Mouse (Mus musculus) lung, adult 2 months (tissue): Measurements from ENCODE around the gene Chst10.

ENCODE experiments used
- CTCF ChIP-seq: fragments of 200-500 bp; IDR thresholded peaks from 2 replicates; pipeline ENCODE4 v1.5.1; 2011; ENCODE audit warnings: mild to moderate bottlenecking, low read length, control low read depth; ENCODE audit not compliant: insufficient read depth
- POLR2A ChIP-seq: fragments of 200-500 bp; IDR thresholded peaks from 2 replicates; pipeline ENCODE4 v1.6.1; 2011; ENCODE audit warnings: low read depth, mild to moderate bottlenecking, control low read depth, low read length, borderline replicate concordance; ENCODE audit errors: extremely low read depth

DNA sequence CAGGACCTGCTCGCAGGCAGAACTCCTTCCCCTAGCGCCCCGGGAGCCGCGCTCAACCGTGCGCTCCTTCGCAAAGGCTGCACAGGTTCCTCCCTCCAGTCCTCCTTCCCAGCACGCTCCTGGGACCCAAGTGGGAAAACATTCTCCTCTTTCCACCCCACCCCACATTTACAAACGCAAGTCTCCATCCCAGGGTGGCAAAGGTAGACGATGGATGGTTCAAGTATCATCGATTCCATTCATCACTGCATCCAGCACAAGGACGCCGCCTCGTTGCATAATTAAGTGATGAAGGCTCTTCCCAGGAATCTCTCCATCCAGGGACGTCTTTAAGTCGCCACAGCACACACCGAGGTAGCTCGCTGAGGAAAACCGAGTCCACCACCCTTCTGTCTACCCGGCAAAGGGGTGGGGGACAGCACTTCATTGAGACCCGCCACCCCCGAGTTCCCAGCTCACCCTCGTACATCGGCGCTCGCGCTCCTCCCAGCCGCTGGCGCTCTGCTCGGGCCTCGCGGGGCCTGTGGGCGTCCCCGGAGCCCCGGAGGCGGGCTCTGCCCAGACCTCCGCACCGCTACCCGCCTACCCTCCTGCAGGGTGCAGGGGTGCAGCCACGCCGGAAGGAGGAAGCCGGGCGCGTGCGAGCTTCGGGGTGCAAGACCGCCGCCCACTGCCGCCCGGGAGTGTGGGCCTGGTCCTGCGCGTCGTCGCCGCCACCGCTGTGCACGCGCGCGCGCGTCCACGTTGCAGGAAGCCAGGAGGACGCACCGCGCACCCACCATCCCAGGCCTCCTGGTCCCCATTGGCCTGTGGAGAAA is at the start of gene Chst10:
- TF ChIP-seq CTCF (no peak), POLR2A (no peak)
